Mouse (Mus musculus): ENCODE measurements at regions not wholly inside any gene's neighbourhood (a gene's known extent, or its start where the extent isn't known, plus 50 kb on each side); places are given as distances from the start of the nearest gene placed in this dataset.

DNA sequence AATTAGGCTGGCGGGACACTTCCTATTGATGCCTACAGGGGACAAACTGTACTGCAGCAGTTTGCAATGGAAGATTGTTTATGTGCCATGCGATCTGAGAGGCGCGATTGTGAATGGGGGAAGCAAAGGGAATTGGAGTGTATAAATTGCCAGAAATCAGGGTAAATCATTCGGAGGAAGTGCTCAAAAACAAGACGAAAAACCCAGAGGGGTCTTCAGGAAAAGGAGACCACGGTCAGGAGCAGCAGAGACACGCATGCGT lies 89.6 kb upstream of the Rpl34 start:
- no peaks in the 10 kb centered on the region for H3K36me3 ChIP-seq (ENCODE audit: control insufficient read depth, insufficient read depth, low read length)
- no peak overlapping the region for H3K4me2 ChIP-seq (ENCODE audit: low read length)
- H3K27ac ChIP-seq (ENCODE audit: low read length): no peak overlapping the region
- H3K9me3 ChIP-seq (replicated peaks; ENCODE audit: control insufficient read depth, low read length, poor library complexity, severe bottlenecking): no peaks in the 10 kb centered on the region; the same call in 1 of the 2 replicates
- no peak overlapping the region for H3K9ac ChIP-seq (ENCODE audit: low read depth, low read length)
- no peak for ATAC-seq
- H3K27me3 ChIP-seq (ENCODE audit: control insufficient read depth, insufficient read depth, low read depth, low read length): no peaks in the 10 kb centered on the region
- peaks cover 10% of the 10 kb centered on the region; the same call in 1 of the 2 replicates for H3K4me1 ChIP-seq (ENCODE audit: control insufficient read depth, insufficient read depth, low read length)
- WGBS: 71% methylated on average over 9 of the region's 9 CpGs
- no peak overlapping the region for H3K4me3 ChIP-seq (ENCODE audit: low read depth, low read length)

DNA sequence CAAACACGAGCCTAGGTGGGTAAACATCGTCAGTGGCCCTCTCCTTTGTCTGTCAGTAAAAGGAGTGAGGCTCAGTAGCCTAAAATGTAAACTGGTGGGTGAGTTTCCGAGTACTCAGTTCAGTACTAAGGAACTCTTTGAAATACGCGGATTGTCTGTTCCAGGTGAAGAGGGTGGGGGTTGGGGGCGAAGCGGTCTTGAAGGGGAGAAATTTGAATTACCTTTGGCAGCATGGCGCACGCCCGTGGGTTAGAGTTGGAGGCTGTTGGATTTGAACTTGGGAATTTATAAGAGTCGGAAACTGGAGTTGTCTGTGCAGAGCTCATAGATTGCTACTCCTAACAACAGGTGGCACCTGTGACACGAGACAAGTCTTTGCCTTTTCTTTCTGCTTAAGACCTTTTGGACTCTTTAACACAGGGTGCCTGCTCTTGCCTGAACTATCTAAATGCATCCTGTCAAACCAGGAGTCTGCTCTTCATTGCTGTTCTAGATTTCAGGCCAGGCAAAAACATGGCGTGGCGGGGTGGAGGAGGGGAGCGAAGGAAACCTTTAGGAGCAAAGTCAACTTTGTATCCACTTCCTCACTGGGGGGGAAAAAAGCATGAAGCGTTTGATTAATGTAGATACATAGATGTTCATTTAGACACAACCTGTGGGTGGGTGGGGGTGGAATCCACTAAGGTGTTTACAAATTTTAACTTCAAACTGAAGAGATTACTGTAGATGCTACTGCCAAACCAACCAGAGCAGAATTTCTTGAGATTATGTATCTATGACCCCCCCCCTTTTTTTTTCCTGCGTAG lies 89.0 kb upstream of the Rpl34 start:
- peak overlapping the region; percentile 49 for H3K9ac ChIP-seq (ENCODE audit: low read depth, low read length)
- H3K9me3 ChIP-seq (replicated peaks; ENCODE audit: control insufficient read depth, low read length, poor library complexity, severe bottlenecking): no peaks in the 10 kb centered on the region; the same call in 1 of the 2 replicates
- no peaks in the 10 kb centered on the region for H3K36me3 ChIP-seq (ENCODE audit: control insufficient read depth, insufficient read depth, low read length)
- H3K4me2 ChIP-seq (ENCODE audit: low read length): peak overlapping the region; percentile 63
- ATAC-seq: peak; percentile 55
- WGBS: 40% methylated on average over 17 of the region's 17 CpGs
- peak overlapping the region; percentile 48 for H3K27ac ChIP-seq (ENCODE audit: low read length)
- H3K4me3 ChIP-seq (ENCODE audit: low read depth, low read length): peak overlapping the region; percentile 29
- H3K27me3 ChIP-seq (ENCODE audit: control insufficient read depth, insufficient read depth, low read depth, low read length): no peaks in the 10 kb centered on the region
- H3K4me1 ChIP-seq (ENCODE audit: control insufficient read depth, insufficient read depth, low read length): peaks cover 10% of the 10 kb centered on the region; the same call in 1 of the 2 replicates

DNA sequence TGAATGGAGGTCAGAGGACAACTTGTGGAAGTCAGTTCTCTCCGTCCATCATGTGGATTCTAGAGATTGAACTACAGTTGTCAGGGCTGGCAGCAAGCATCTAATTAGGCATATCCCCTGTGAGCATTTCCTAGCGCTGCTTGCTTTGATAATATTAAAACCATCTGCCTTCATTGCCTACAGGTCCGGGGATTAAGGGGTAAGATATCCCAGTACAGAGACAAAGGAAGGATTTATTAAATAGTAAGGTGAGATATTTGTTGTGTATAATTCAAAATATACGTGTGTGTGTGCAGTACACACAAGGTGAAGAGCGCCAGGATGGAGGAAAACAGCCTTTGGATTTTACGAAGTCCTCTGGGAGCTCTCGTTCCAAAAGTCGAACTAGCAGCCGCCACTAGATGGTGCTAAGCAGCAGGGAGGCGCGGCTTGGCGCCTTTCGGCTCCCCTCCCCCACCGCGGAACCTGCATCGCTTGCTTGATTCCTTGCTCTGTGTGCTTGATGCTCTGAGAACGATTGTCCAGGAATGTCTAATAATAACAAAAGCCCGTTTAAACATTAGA lies 88.4 kb upstream of the Rpl34 start:
- Histone ChIP-seq H3K9me3 (replicated peaks; ENCODE audit: control insufficient read depth, low read length, poor library complexity, severe bottlenecking) (no peaks in the 10 kb centered on the region; the same call in 1 of the 2 replicates), H3K27me3 (ENCODE audit: control insufficient read depth, insufficient read depth, low read depth, low read length) (no peaks in the 10 kb centered on the region), H3K36me3 (ENCODE audit: control insufficient read depth, insufficient read depth, low read length) (no peaks in the 10 kb centered on the region), H3K4me2 (ENCODE audit: low read length) (peak overlapping the region; percentile 63), H3K9ac (ENCODE audit: low read depth, low read length) (peak overlapping the region; percentile 49), H3K27ac (ENCODE audit: low read length) (peak overlapping the region; percentile 48), H3K4me1 (ENCODE audit: control insufficient read depth, insufficient read depth, low read length) (peaks cover 10% of the 10 kb centered on the region; the same call in 1 of the 2 replicates), H3K4me3 (ENCODE audit: low read depth, low read length) (peak overlapping the region; percentile 29)
- WGBS: under 1% methylated on average over 18 of the region's 18 CpGs
- ATAC-seq: peak; percentile 86

- no peaks in the 10 kb centered on the region for H3K4me1 ChIP-seq (ENCODE audit: control insufficient read depth, insufficient read depth, low read length)
- 74% methylated on average over 19 of the region's 19 CpGs for WGBS
Measured at GRCm38 (mm10) chr3:130809696-130810665, 79.8 kb upstream of the Rpl34 start.

GRCm38 (mm10) chr3:130805345-130805744 lies 75.1 kb upstream of the Rpl34 start:
- no peaks in the 10 kb centered on the region for H3K36me3 ChIP-seq (ENCODE audit: control insufficient read depth, insufficient read depth, low read length)
- no peaks in the 10 kb centered on the region for H3K9me3 ChIP-seq (replicated peaks; ENCODE audit: control insufficient read depth, low read length, poor library complexity, severe bottlenecking)
- H3K9ac ChIP-seq (ENCODE audit: low read depth, low read length): no peak overlapping the region
- WGBS: 87% methylated on average over 3 of the region's 3 CpGs
- no peak for ATAC-seq
- no peaks in the 10 kb centered on the region for H3K27me3 ChIP-seq (ENCODE audit: control insufficient read depth, insufficient read depth, low read depth, low read length)
- no peak overlapping the region for H3K4me2 ChIP-seq (ENCODE audit: low read length)
- no peak overlapping the region for H3K4me3 ChIP-seq (ENCODE audit: low read depth, low read length)
- no peak overlapping the region for H3K27ac ChIP-seq (ENCODE audit: low read length)
- peaks cover 6% of the 10 kb centered on the region; the same call in 1 of the 2 replicates for H3K4me1 ChIP-seq (ENCODE audit: control insufficient read depth, insufficient read depth, low read length)

More at GRCm38 (mm10) chr3:130809696-130810665, 79.8 kb upstream of the Rpl34 start:
- no peak for ATAC-seq
- Histone ChIP-seq H3K36me3 (ENCODE audit: control insufficient read depth, insufficient read depth, low read length) (no peaks in the 10 kb centered on the region), H3K4me3 (ENCODE audit: low read depth, low read length) (no peak overlapping the region), H3K9ac (ENCODE audit: low read depth, low read length) (no peak overlapping the region), H3K4me2 (ENCODE audit: low read length) (no peak overlapping the region), H3K27me3 (ENCODE audit: control insufficient read depth, insufficient read depth, low read depth, low read length) (no peaks in the 10 kb centered on the region), H3K27ac (ENCODE audit: low read length) (no peak overlapping the region), H3K9me3 (replicated peaks; ENCODE audit: control insufficient read depth, low read length, poor library complexity, severe bottlenecking) (no peaks in the 10 kb centered on the region)

DNA sequence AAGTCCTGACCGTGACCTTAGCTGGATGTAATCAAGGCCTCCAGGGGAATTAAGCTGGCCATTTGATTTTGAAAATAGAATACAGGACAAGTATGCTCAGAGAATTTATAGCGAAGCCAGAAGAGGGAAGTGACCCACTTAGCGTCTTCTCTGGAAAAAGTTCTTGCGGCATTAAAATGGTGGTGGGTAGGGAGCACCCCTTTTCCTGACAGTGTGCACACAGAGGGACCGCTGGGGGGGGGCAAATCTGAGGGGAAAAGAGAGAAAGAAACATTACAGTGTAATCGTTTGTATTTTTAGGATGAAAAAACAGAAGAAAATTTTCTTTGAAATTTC lies 74.1 kb upstream of the Rpl34 start:
- no peak overlapping the region for H3K4me3 ChIP-seq (ENCODE audit: low read depth, low read length)
- peak; percentile 45; the same call in 1 of the 2 replicates for ATAC-seq
- H3K9me3 ChIP-seq (replicated peaks; ENCODE audit: control insufficient read depth, low read length, poor library complexity, severe bottlenecking): no peaks in the 10 kb centered on the region
- peaks cover 6% of the 10 kb centered on the region; the same call in 1 of the 2 replicates for H3K4me1 ChIP-seq (ENCODE audit: control insufficient read depth, insufficient read depth, low read length)
- no peaks in the 10 kb centered on the region for H3K27me3 ChIP-seq (ENCODE audit: control insufficient read depth, insufficient read depth, low read depth, low read length)
- no peak overlapping the region for H3K27ac ChIP-seq (ENCODE audit: low read length)
- no peaks in the 10 kb centered on the region for H3K36me3 ChIP-seq (ENCODE audit: control insufficient read depth, insufficient read depth, low read length)
- H3K4me2 ChIP-seq (ENCODE audit: low read length): no peak overlapping the region; the same call in 1 of the 2 replicates
- H3K9ac ChIP-seq (ENCODE audit: low read depth, low read length): no peak overlapping the region
- WGBS: 57% methylated on average over 6 of the region's 6 CpGs

- Histone ChIP-seq H3K4me3 (ENCODE audit: low read depth, low read length) (no peak overlapping the region), H3K27ac (ENCODE audit: low read length) (peak overlapping the region; percentile 43; the same call in 1 of the 2 replicates), H3K4me1 (ENCODE audit: control insufficient read depth, insufficient read depth, low read length) (peaks cover 6% of the 10 kb centered on the region; the same call in 1 of the 2 replicates), H3K27me3 (ENCODE audit: control insufficient read depth, insufficient read depth, low read depth, low read length) (no peaks in the 10 kb centered on the region), H3K9me3 (replicated peaks; ENCODE audit: control insufficient read depth, low read length, poor library complexity, severe bottlenecking) (no peaks in the 10 kb centered on the region), H3K9ac (ENCODE audit: low read depth, low read length) (no peak overlapping the region), H3K4me2 (ENCODE audit: low read length) (no peak overlapping the region; the same call in 1 of the 2 replicates), H3K36me3 (ENCODE audit: control insufficient read depth, insufficient read depth, low read length) (no peaks in the 10 kb centered on the region)
- ATAC-seq: peak; percentile 36; the same call in 1 of the 2 replicates
- 53% methylated on average over 12 of the region's 12 CpGs for WGBS
Measured at GRCm38 (mm10) chr3:130803591-130804326, 73.6 kb upstream of the Rpl34 start.

GRCm38 (mm10) chr3:130800016-130800415 lies 69.8 kb upstream of the Rpl34 start:
- H3K36me3 ChIP-seq (ENCODE audit: control insufficient read depth, insufficient read depth, low read length): no peaks in the 10 kb centered on the region
- no peak overlapping the region for H3K4me3 ChIP-seq (ENCODE audit: low read depth, low read length)
- 70% methylated on average over 2 of the region's 2 CpGs for WGBS
- no peaks in the 10 kb centered on the region for H3K9me3 ChIP-seq (replicated peaks; ENCODE audit: control insufficient read depth, low read length, poor library complexity, severe bottlenecking)
- peak overlapping the region; percentile 31; the same call in 1 of the 2 replicates for H3K27ac ChIP-seq (ENCODE audit: low read length)
- H3K4me1 ChIP-seq (ENCODE audit: control insufficient read depth, insufficient read depth, low read length): peaks cover 6% of the 10 kb centered on the region; the same call in 1 of the 2 replicates
- H3K4me2 ChIP-seq (ENCODE audit: low read length): no peak overlapping the region
- ATAC-seq: no peak
- no peaks in the 10 kb centered on the region for H3K27me3 ChIP-seq (ENCODE audit: control insufficient read depth, insufficient read depth, low read depth, low read length)
- no peak overlapping the region for H3K9ac ChIP-seq (ENCODE audit: low read depth, low read length)

All from midbrain, embryonic 16.5 days (tissue).